Mouse (Mus musculus) lung, adult 2 months (tissue): ENCODE measurements at regions not wholly inside any gene's neighbourhood (a gene's known extent, or its start where the extent isn't known, plus 50 kb on each side); places are given as distances from the start of the nearest gene placed in this dataset.

Experiments
- DNase-seq: peaks from one replicate; pipeline ENCODE4 v3.0.0; 2022
- H3K4me1 ChIP-seq: fragments of 200-500 bp; 2 replicates; pipeline ENCODE4 v1.6.1; 2011; ENCODE audit warnings: low read length; ENCODE audit not compliant: control insufficient read depth, insufficient read depth
- H3K4me3 ChIP-seq: fragments of 200-500 bp; replicated peaks from 2 replicates; pipeline ENCODE3; 2011; ENCODE audit warnings: low read depth, mild to moderate bottlenecking, control low read depth, low read length; ENCODE audit errors: extremely low read depth
- CTCF ChIP-seq: fragments of 200-500 bp; IDR thresholded peaks from 2 replicates; pipeline ENCODE4 v1.5.1; 2011; ENCODE audit warnings: mild to moderate bottlenecking, low read length, control low read depth; ENCODE audit not compliant: insufficient read depth
- POLR2A ChIP-seq: fragments of 200-500 bp; IDR thresholded peaks from 2 replicates; pipeline ENCODE4 v1.6.1; 2011; ENCODE audit warnings: low read depth, mild to moderate bottlenecking, control low read depth, low read length, borderline replicate concordance; ENCODE audit errors: extremely low read depth
- WGBS: fragments of 180-500 bp; shearing (Covaris S2); methylation state at CpG from one replicate; pipeline ENCODE4 v1.1.7; 2018; 5-methylcytosine and 5-hydroxymethylcytosine counted together

- no peak overlapping the region for H3K4me3 ChIP-seq
- TF ChIP-seq CTCF (no peak), POLR2A (no peak)
- DNase-seq: no peak
- 25% methylated on average over 7 of the region's 7 CpGs for WGBS
- peaks cover 9% of the 10 kb centered on the region for H3K4me1 ChIP-seq
These were observed 788.5 kb upstream of the Car8 start for GRCm38 (mm10) chr4:9027383-9027782.

DNA sequence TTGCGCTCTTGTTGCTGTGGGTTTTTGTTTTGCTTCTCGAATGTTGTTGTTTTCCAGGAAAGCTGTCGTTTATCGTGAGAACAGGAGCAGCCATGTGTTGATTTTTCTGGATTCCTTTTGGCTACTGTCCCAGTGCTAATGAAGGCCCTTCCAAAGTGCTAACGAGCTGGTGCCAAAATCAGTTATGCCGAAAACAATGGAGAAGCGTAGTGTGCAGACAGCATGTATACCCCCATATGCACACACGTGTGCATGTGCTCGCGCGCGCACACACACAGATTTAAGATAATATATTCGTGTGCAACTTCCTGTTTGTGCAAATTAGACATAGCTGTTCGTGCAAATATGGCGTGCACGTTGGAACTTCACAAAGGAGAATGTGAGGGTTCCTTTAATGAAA, 788.0 kb upstream of the Car8 start:
- 57% methylated on average over 16 of the region's 16 CpGs for WGBS
- Histone ChIP-seq H3K4me1 (peaks cover 9% of the 10 kb centered on the region), H3K4me3 (no peak overlapping the region)
- no peak for DNase-seq
- TF ChIP-seq CTCF: no peak
- no peak for TF ChIP-seq POLR2A

DNA sequence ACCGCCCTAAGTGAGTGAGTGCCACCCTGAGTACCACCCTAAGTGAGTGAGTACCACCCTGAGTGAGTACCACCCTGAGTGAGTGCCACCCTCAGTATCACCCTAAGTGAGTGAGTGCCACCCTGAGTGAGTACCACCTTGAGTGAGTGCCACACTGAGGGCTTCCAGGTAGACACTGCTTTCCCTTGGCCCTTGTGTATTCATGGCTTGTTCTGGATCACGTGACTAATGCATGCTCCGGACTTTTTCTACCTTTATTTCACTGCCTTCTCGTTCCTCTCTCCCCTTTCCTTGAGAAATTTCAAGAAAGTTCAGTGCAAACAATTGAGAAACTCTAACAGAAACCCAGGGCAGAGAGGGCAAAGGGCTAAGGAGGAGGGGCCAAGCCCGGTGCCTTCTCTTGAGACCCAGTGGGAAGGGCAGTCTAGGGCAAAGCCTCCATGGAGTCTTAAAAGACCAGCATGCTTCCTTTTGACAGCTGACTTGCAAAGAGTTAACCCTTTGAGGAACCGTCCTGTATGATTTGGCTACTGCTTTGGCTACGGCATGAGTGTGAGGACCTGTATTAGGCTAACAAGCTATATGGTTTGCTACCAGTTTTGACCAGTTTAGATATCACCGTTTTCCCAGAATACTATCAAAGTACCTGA, 787.1 kb upstream of the Car8 start:
- 63% methylated on average over 8 of the region's 8 CpGs for whole genome bisulfite sequencing
- peaks cover 9% of the 10 kb centered on the region for H3K4me1 ChIP-seq
- DNase-seq: peak; percentile 20

DNA sequence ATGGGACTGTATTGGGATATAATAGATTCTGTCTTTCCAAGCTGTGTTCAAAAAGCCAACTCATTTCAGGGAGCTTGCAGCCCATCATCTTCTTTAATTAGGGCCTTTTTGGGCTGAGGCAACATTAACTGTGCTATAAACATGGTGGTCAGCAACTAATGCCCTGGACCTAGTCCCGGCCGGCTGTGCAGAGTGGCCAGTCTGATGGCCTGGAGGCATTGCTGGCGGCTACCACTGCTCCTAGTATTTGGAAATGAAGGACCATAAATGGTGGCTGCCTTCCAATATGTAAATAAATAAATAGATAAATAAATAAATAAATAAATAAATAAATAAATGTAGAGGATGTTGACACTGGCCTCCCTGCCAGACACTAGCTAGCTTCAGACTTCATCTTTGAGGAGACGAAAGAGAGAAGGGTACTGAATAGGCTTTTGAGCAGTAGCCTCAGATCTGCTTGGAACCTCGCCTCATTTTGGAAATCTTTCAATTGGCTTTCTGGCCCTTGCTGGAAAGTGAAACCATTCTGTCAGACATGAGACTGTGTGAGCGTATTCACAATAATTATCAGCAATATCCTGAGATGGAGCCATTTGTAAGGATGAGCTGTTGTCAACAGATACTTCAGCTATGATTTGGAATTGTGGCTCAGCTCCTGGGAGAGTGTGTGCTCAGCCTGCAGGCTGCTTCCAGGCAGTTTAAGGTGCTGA, 785.5 kb upstream of the Car8 start:
- TF ChIP-seq CTCF (no peak), POLR2A (no peak)
- 59% methylated on average over 6 of the region's 6 CpGs for WGBS
- Histone ChIP-seq H3K4me1 (peaks cover 9% of the 10 kb centered on the region), H3K4me3 (no peak overlapping the region)
- no peak for DNase-seq

More for the DNA sequence above, 787.1 kb upstream of the Car8 start:
- no peak overlapping the region for H3K4me3 ChIP-seq
- TF ChIP-seq POLR2A (no peak), CTCF (no peak)

GRCm38 (mm10) chr4:9019241-9020110, 780.6 kb upstream of the Car8 start:
- peaks cover 11% of the 10 kb centered on the region for H3K4me1 ChIP-seq
- TF ChIP-seq POLR2A: no peak
- no peak for TF ChIP-seq CTCF
- DNase-seq: no peak
- H3K4me3 ChIP-seq: no peak overlapping the region
- 90% methylated on average over 22 of the region's 22 CpGs for WGBS

DNA sequence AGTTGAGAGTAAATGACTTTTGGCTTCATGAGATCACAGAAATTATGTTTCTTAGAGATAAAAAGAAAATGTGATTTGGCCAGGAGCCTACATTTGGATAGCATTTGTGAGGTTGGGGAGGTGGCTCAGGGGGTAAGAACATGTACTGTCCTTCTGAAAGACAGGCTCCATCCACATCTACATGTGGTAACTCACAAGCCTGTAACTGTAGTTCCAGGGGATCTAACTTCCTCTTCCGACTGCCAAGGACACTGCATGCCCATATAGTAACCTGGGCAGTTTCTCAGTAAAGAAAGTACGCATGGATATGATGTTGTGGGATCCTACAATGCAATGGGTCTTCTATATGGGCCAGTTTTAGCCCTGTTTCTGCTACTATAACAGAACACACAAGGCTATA, 779.4 kb upstream of the Car8 start:
- no peak for DNase-seq
- H3K4me3 ChIP-seq: no peak overlapping the region
- peaks cover 11% of the 10 kb centered on the region for H3K4me1 ChIP-seq
- TF ChIP-seq CTCF (no peak), POLR2A (no peak)
- 94% methylated on average over 2 of the region's 2 CpGs for WGBS

GRCm38 (mm10) chr4:9016504-9017040, 777.7 kb upstream of the Car8 start:
- no peak for DNase-seq
- TF ChIP-seq CTCF (no peak), POLR2A (no peak)
- WGBS: 77% methylated on average over 9 of the region's 9 CpGs
- Histone ChIP-seq H3K4me3 (no peak overlapping the region), H3K4me1 (peaks cover 11% of the 10 kb centered on the region)

DNA sequence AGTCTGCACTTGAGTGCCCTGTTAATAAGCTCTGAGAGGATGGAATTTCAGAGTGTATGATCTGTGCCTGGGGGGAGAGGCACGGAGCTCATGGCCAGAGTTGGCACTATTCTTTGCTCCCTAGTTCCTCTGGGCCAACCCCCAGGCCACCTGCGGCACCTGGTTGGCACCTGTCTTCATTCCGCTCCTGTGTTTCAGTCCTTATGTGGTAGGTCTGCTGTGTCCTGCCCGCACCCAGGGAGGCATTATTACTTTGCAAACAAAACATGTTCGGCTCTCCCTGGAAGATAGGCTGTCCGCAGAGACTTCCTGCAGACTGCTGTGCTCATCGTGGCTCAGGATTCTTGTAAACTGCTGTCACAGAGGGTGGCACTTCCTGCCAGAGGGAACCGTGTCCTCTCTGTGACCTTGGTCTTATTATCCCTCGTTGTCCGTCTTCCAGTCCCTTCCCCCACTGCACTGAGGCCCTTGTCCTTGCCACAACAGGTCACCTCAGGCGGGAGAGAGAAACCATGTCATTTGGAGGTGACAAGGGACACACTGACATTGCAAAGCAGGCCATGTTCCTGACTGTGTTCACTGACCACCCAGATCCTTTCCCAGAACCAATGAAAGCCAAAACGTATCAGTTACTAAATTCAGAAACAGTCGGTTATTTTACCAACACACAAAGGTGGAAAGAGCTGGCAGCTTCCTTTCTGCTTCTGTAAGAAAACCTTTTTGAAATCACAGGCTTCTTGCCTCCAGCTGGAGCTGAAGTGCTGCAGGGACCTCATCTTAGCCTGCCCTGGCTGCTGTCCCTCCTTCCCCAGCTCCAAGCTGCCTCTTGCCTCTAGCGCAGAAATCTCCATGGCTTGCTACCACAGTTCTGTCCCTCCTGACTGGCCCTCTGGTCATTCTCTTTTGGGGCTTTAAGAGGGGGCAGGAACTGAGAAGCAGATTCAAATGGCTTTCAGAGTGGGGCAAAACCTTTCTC, 777.0 kb upstream of the Car8 start:
- DNase-seq: peak; percentile 27

More for the DNA sequence above, 777.0 kb upstream of the Car8 start:
- no peak for TF ChIP-seq POLR2A
- 17% methylated on average over 14 of the region's 14 CpGs for WGBS
- H3K4me3 ChIP-seq: no peak overlapping the region
- peaks cover 11% of the 10 kb centered on the region for H3K4me1 ChIP-seq
